Mouse (Mus musculus): ENCODE results near the gene Gli3. TPM values are rescaled to one million over a fixed set of nuclear protein-coding genes. Genes with fewer than 3 reads are reported as not detected.
A peak's percentile ranks its signal among the peaks of the same experiment; 100 is the strongest.

Gli3 gene
- 18.0 and 19.4 TPM in 2 replicates for polyA plus RNA-seq (2014; fragmentation: Nextera tagmentation; extraction: Ambion mirVana)

DNA sequence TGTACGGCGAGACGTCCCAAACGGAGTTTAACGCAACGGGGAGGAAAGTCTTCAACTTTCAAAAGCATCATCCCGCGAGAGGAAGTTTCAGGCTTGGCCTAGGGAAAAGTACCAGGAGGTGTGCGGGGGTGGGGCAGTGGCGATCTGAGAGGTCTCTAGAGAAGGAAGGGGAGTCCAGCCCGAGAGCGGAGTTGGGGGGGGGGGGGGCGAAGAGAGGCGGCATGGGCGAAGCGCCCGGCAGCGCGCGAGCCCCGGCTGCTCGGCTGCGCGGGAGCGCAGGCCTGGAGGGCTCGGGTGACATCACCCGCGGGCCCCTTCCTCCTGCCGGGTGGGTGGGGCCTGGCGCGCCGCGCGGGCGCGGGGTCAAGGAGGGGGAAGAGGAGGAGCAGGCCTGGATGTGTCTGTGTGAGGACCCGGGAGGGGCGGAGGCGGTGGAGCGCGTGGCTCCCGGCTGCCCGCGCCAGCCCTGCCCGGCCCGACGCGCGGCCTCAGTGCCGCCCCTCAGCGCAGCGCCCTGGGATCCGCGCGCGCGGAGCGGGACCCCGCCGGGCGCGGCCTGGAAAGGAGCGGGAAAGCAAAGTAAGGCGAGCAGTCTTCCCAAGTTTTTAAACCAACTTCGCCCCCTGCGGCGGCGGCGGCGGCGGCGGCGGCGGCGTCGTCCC lies at the start of gene Gli3:
Gli3 (plus strand) TSS at position 406 of the 662 bp plus-strand sequence.
- peak within 1 kb of the TSS; percentile 88 for H3K4me3 ChIP-seq (ENCODE audit: low read length)
- H3K9me3 ChIP-seq (ENCODE audit: control insufficient read depth, low read length), result no peaks in the 10 kb centered on the region
- peak within 1 kb of the TSS; percentile 98 for H3K27ac ChIP-seq (ENCODE audit: low read depth, low read length)
- under 1% methylated on average over 57 of the region's 76 CpGs for WGBS
- ATAC-seq (ENCODE audit: low FRiP score, low TSS enrichment), result peak; percentile 96
- no peaks in the 10 kb centered on the region for H3K36me3 ChIP-seq (ENCODE audit: control insufficient read depth, insufficient read depth, low read length)
- H3K9ac ChIP-seq (ENCODE audit: low read depth, low read length), result peak within 1 kb of the TSS; percentile 94
- peaks cover 16% of the 10 kb centered on the region; the same call in 1 of the 2 replicates for H3K4me1 ChIP-seq (ENCODE audit: control insufficient read depth, insufficient read depth, low read length)
- H3K4me2 ChIP-seq (replicated peaks; ENCODE audit: low read depth, low read length), result peak within 1 kb of the TSS; percentile 72
- no peaks in the 10 kb centered on the region for H3K27me3 ChIP-seq (ENCODE audit: control insufficient read depth, insufficient read depth, low read length)

- ATAC-seq (ENCODE audit: low FRiP score, low TSS enrichment), result no peak
- 69% methylated on average over 10 of the region's 10 CpGs for WGBS
- no peak overlapping the region for H3K4me3 ChIP-seq (ENCODE audit: low read length)
Observed at GRCm38 (mm10) chr13:15421182-15421750, 41.8 kb upstream of the Gli3 start.

DNA sequence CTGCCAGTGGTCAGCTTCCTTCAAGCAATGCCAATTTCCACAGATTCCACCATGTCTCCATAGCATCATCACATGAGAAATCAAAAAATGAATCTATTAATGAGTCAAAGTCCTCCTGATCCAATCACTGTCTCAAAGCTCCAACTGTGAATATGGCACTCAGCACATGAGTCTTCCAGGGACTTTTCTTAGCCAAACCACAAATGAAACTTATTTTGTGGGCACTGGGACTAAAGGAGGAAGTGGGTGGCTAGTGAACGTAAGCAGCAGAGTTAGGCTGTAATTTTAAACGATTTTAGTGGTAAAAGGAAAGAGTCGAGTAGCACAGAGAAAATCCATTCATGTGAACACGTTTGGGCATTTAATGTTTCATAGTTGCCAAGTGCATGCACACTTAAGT lies 21.0 kb upstream of the Gli3 start:
- WGBS, result 87% methylated on average over 4 of the region's 4 CpGs
- H3K9me3 ChIP-seq (ENCODE audit: control insufficient read depth, low read length), result no peaks in the 10 kb centered on the region
- H3K4me3 ChIP-seq (ENCODE audit: low read length), result no peak overlapping the region
- no peaks in the 10 kb centered on the region for H3K27me3 ChIP-seq (ENCODE audit: control insufficient read depth, insufficient read depth, low read length)
- no peak overlapping the region for H3K9ac ChIP-seq (ENCODE audit: low read depth, low read length)
- H3K4me1 ChIP-seq (ENCODE audit: control insufficient read depth, insufficient read depth, low read length), result no peaks in the 10 kb centered on the region
- no peak overlapping the region for H3K4me2 ChIP-seq (replicated peaks; ENCODE audit: low read depth, low read length)
- ATAC-seq (ENCODE audit: low FRiP score, low TSS enrichment), result no peak
- H3K27ac ChIP-seq (ENCODE audit: low read depth, low read length), result no peak overlapping the region
- H3K36me3 ChIP-seq (ENCODE audit: control insufficient read depth, insufficient read depth, low read length), result no peaks in the 10 kb centered on the region

More at GRCm38 (mm10) chr13:15421182-15421750, 41.8 kb upstream of the Gli3 start:
- Histone ChIP-seq H3K9me3 (ENCODE audit: control insufficient read depth, low read length) (no peaks in the 10 kb centered on the region), H3K9ac (ENCODE audit: low read depth, low read length) (no peak overlapping the region), H3K27me3 (ENCODE audit: control insufficient read depth, insufficient read depth, low read length) (no peaks in the 10 kb centered on the region), H3K27ac (ENCODE audit: low read depth, low read length) (no peak overlapping the region), H3K4me1 (ENCODE audit: control insufficient read depth, insufficient read depth, low read length) (no peaks in the 10 kb centered on the region), H3K36me3 (ENCODE audit: control insufficient read depth, insufficient read depth, low read length) (no peaks in the 10 kb centered on the region), H3K4me2 (replicated peaks; ENCODE audit: low read depth, low read length) (no peak overlapping the region)

GRCm38 (mm10) chr13:15444312-15444711 lies 18.7 kb upstream of the Gli3 start:
- WGBS, result 71% methylated on average over 4 of the region's 4 CpGs
- no peak for ATAC-seq (ENCODE audit: low FRiP score, low TSS enrichment)
- no peaks in the 10 kb centered on the region for H3K36me3 ChIP-seq (ENCODE audit: control insufficient read depth, insufficient read depth, low read length)
- no peak overlapping the region for H3K4me2 ChIP-seq (replicated peaks; ENCODE audit: low read depth, low read length)
- no peaks in the 10 kb centered on the region for H3K27me3 ChIP-seq (ENCODE audit: control insufficient read depth, insufficient read depth, low read length)
- no peak overlapping the region for H3K9ac ChIP-seq (ENCODE audit: low read depth, low read length)
- H3K27ac ChIP-seq (ENCODE audit: low read depth, low read length), result no peak overlapping the region
- no peaks in the 10 kb centered on the region for H3K9me3 ChIP-seq (ENCODE audit: control insufficient read depth, low read length)
- no peak overlapping the region for H3K4me3 ChIP-seq (ENCODE audit: low read length)
- no peaks in the 10 kb centered on the region for H3K4me1 ChIP-seq (ENCODE audit: control insufficient read depth, insufficient read depth, low read length)

DNA sequence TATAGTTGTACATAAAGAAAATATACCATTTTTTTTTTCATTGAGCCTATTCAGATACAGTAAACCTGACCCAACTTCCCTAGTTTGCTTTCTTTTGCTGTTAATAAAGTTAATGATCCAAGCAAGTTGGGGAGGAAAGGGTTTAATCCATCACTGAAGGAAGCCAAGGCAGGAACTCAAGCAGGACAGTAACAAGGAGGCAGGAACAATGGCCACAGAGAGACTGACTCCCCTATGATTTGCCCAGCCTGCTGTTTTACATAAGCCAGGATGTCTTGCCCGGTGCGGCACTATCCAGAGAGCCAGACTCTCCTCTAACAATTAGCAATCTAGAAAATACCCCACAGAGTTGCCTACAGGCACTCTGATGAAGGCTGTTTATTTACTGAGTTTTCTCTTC lies 17.4 kb upstream of the Gli3 start:
- H3K27me3 ChIP-seq (ENCODE audit: control insufficient read depth, insufficient read depth, low read length), result no peaks in the 10 kb centered on the region
- WGBS, result 49% methylated on average over 2 of the region's 2 CpGs
- H3K27ac ChIP-seq (ENCODE audit: low read depth, low read length), result no peak overlapping the region
- no peaks in the 10 kb centered on the region for H3K36me3 ChIP-seq (ENCODE audit: control insufficient read depth, insufficient read depth, low read length)
- no peak overlapping the region for H3K4me2 ChIP-seq (replicated peaks; ENCODE audit: low read depth, low read length)
- no peaks in the 10 kb centered on the region for H3K4me1 ChIP-seq (ENCODE audit: control insufficient read depth, insufficient read depth, low read length)
- no peaks in the 10 kb centered on the region for H3K9me3 ChIP-seq (ENCODE audit: control insufficient read depth, low read length)
- peak; percentile 52; the same call in 1 of the 2 replicates for ATAC-seq (ENCODE audit: low FRiP score, low TSS enrichment)
- H3K9ac ChIP-seq (ENCODE audit: low read depth, low read length), result no peak overlapping the region
- H3K4me3 ChIP-seq (ENCODE audit: low read length), result no peak overlapping the region

- no peak overlapping the region for H3K9ac ChIP-seq (ENCODE audit: low read depth, low read length)
- H3K4me1 ChIP-seq (ENCODE audit: control insufficient read depth, insufficient read depth, low read length), result no peaks in the 10 kb centered on the region
- H3K4me3 ChIP-seq (ENCODE audit: low read length), result no peak overlapping the region
- no peaks in the 10 kb centered on the region for H3K27me3 ChIP-seq (ENCODE audit: control insufficient read depth, insufficient read depth, low read length)
- WGBS, result 84% methylated on average over 8 of the region's 8 CpGs
- no peak overlapping the region for H3K27ac ChIP-seq (ENCODE audit: low read depth, low read length)
- no peaks in the 10 kb centered on the region for H3K9me3 ChIP-seq (ENCODE audit: control insufficient read depth, low read length)
- H3K4me2 ChIP-seq (replicated peaks; ENCODE audit: low read depth, low read length), result no peak overlapping the region
- ATAC-seq (ENCODE audit: low FRiP score, low TSS enrichment), result no peak; the same call in 1 of the 2 replicates
- no peaks in the 10 kb centered on the region for H3K36me3 ChIP-seq (ENCODE audit: control insufficient read depth, insufficient read depth, low read length)
Observed at GRCm38 (mm10) chr13:15446004-15446403, 17.0 kb upstream of the Gli3 start.

DNA sequence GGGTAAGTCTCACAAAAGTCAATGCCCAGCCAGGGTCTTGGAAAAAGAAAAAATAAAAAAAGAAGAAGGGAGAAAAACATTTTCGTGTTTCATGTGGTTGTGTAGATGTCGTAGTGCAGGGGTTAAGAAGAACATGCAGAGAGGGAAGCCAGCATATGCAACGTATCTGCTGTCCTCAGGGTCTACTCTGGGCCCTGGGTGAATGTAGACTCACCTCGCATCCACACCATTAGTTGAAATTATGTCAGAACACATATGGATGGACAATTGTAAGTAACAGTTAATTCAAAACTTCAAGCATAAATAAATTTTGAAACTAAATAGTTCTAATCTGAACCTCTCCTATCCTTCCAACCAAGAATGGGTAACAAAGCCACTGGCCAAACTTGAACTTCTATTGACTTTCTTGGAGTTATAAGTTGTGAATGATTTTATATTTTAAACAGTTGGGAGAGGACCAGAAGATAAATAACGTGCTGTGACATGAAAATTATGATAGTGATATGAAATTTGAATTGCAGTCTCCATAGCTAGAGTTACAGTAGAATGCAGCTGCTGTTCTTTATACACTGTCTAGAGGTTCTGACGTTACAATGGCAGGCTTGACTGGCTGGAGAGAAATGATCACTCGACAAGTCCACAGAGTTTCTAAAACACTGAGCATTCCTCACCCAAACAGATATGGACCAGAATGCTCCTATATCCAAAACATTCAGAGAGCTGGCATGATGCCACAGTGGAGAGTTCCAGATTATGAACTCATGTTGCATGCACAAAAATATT lies 16.1 kb upstream of the Gli3 start:
- no peaks in the 10 kb centered on the region for H3K27me3 ChIP-seq (ENCODE audit: control insufficient read depth, insufficient read depth, low read length)
- no peaks in the 10 kb centered on the region for H3K36me3 ChIP-seq (ENCODE audit: control insufficient read depth, insufficient read depth, low read length)
- H3K9ac ChIP-seq (ENCODE audit: low read depth, low read length), result no peak overlapping the region
- H3K4me1 ChIP-seq (ENCODE audit: control insufficient read depth, insufficient read depth, low read length), result no peaks in the 10 kb centered on the region
- 85% methylated on average over 7 of the region's 7 CpGs for WGBS
- no peak overlapping the region for H3K27ac ChIP-seq (ENCODE audit: low read depth, low read length)
- no peak overlapping the region for H3K4me2 ChIP-seq (replicated peaks; ENCODE audit: low read depth, low read length)
- ATAC-seq (ENCODE audit: low FRiP score, low TSS enrichment), result no peak
- no peaks in the 10 kb centered on the region for H3K9me3 ChIP-seq (ENCODE audit: control insufficient read depth, low read length)
- H3K4me3 ChIP-seq (ENCODE audit: low read length), result no peak overlapping the region

DNA sequence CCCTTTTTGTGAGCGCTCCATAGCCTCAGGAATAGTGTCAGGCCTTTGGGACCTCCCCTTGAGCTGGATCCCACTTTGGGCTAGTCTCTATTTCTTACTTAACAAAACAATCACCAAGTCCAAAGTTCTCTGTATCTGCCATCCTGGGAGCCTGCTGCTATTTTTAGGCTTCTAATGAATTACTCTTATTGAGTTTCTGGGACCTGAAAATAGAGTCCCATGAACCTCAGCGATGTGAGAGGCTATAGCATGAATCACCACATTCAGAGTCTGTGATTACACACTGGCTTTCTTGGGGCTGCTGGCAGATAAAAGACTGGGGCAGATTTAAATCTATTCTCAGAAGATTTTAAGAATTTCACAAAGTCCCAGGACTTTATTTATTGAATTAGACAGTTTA lies 12.1 kb upstream of the Gli3 start:
- Histone ChIP-seq H3K27me3 (ENCODE audit: control insufficient read depth, insufficient read depth, low read length) (no peaks in the 10 kb centered on the region), H3K9ac (ENCODE audit: low read depth, low read length) (no peak overlapping the region), H3K4me3 (ENCODE audit: low read length) (no peak overlapping the region), H3K4me2 (replicated peaks; ENCODE audit: low read depth, low read length) (no peak overlapping the region), H3K27ac (ENCODE audit: low read depth, low read length) (no peak overlapping the region), H3K9me3 (ENCODE audit: control insufficient read depth, low read length) (no peaks in the 10 kb centered on the region), H3K4me1 (ENCODE audit: control insufficient read depth, insufficient read depth, low read length) (no peaks in the 10 kb centered on the region), H3K36me3 (ENCODE audit: control insufficient read depth, insufficient read depth, low read length) (no peaks in the 10 kb centered on the region)
- no peak for ATAC-seq (ENCODE audit: low FRiP score, low TSS enrichment)
- 79% methylated on average over 2 of the region's 2 CpGs for WGBS

GRCm38 (mm10) chr13:15457841-15458240 lies 5.2 kb upstream of the Gli3 start:
- Histone ChIP-seq H3K9ac (ENCODE audit: low read depth, low read length) (no peak overlapping the region), H3K4me2 (replicated peaks; ENCODE audit: low read depth, low read length) (no peak overlapping the region), H3K27me3 (ENCODE audit: control insufficient read depth, insufficient read depth, low read length) (no peaks in the 10 kb centered on the region), H3K9me3 (ENCODE audit: control insufficient read depth, low read length) (no peaks in the 10 kb centered on the region), H3K27ac (ENCODE audit: low read depth, low read length) (no peak overlapping the region), H3K36me3 (ENCODE audit: control insufficient read depth, insufficient read depth, low read length) (no peaks in the 10 kb centered on the region), H3K4me1 (ENCODE audit: control insufficient read depth, insufficient read depth, low read length) (no peaks in the 10 kb centered on the region), H3K4me3 (ENCODE audit: low read length) (no peak overlapping the region)
- WGBS, result 72% methylated on average over 5 of the region's 5 CpGs
- ATAC-seq (ENCODE audit: low FRiP score, low TSS enrichment), result no peak
